Mouse (Mus musculus) adipose tissue, adult 10 weeks (tissue): ENCODE measurements around the gene Ssh3. TPM values are rescaled to one million over a fixed set of nuclear protein-coding genes. Genes with fewer than 3 reads are reported as not detected.

Experiments
- polyA plus RNA-seq: library from polyadenylated mRNA; stranded (reverse); fragments of 350-450 nt; fragmentation: Illumina TruSeq; extraction: RNeasy Lipid Tissue Mini Kit (QIAGEN cat#74804); gene quantifications from one replicate; pipeline ENCODE4 v1.2.3, GENCODE M21; 2014; ENCODE audit warnings: low read depth, low replicate concordance

Ssh3 gene
- polyA plus RNA-seq, result 50.4 TPM

GRCm38 (mm10) chr19:4268566-4269361 is at the start of gene Ssh3:
Gene Ssh3 (minus strand): TSS chr19:4269180.

GRCm38 (mm10) chr19:4306190-4306577 is 37.2 kb upstream of the Ssh3 start, which contains the start of gene Grk2:
Gene Grk2 (minus strand): TSS chr19:4306222.

DNA sequence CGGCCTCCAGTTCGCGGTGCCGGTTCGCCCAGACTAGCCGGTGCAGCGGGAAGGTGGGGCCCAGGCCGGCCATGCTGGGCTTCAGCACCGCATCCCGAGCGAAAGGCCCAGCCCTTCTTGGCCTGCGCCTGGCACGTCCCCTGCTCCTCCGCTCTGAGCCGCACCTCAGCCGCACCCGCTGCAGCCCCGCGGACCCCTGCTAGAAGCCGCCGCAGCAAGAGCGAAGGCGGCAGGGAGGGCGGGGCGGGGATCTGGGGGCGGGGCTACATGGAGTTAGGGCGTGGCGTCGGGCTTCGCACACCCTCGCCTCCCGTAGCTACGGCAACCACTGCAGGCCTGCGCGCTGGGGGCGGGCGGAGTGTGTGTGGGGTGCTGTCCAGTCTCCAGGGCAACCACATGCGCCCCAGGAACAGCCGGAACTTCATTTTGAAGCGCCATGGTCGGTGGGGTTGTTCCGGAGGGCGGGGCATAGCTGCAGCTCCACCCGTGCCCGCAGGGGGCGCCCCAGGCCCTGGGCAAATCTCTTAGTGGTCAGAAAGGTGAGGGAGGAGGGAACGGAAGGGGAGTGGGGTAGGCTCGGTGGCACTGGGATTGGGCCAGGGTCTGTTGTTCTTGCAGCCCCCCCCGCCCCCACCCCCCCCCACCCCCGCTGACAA is 14.0 kb upstream of the Ssh3 start, which contains the start of gene Ankrd13d:
Gene Ankrd13d (minus strand): TSS at position 240 of the 656 bp plus-strand sequence.

GRCm38 (mm10) chr19:4231253-4232185 is 37.5 kb downstream of the Ssh3 start, which contains the start of gene Pold4:
Gene Pold4 (plus strand): TSS chr19:4231899.

DNA sequence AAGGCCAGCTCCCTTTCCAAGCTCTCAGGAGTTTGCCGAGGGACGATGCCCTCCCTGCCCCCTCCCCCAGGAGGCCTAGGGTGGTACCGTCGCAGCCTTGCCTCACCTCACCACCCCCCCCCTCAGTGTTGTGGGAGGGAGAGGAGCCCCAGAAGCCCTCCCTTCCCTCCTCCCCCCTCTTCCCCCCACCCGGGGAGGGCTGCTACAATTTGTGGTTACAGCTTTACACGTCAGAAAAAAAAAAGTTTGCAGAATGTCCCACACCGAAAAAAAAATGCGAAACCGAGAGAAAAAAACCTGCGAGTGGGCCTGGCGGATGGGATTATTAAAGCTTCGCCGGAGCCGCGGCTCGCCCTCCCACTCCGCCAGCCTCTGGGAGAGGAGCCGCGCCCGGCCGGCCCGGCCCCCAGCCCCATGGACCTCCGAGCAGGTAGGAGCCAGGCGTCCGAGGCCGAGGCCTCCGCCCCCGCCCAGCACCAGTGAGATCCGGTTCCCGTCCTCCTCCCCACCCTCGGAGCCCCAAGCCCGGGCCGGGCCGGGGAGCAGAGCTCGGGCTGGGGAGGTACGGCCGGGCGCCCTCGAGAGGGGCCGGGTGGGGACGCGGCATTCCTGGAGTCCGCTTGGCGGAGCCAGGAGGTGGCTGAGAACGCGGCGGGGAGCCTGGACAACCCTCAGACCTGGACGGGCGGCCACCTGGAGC is 54.8 kb downstream of the Ssh3 start, which contains the start of the genes Clcf1 and AC109138.7:
Gene Clcf1 (plus strand): TSS at position 168 of the 700 bp plus-strand sequence.
Gene AC109138.7 (plus strand): TSS at position 287 of the 700 bp plus-strand sequence.

Other genes with a start within 250 kb of the Ssh3 start
- 408 TPM for gene Gstp1, start 231.2 kb downstream of the Ssh3 start, polyA plus RNA-seq
- 25.3 TPM for gene Gstp2, start 223.2 kb downstream of the Ssh3 start, polyA plus RNA-seq
- 0.71 TPM for gene Gstp3, start 209.6 kb downstream of the Ssh3 start, polyA plus RNA-seq
- gene Cabp2, start 187.6 kb downstream of the Ssh3 start, polyA plus RNA-seq, result not detected
- 93.4 TPM for gene Cdk2ap2, start 172.0 kb downstream of the Ssh3 start, polyA plus RNA-seq
- 29.6 TPM for gene Pitpnm1, start 169.2 kb downstream of the Ssh3 start, polyA plus RNA-seq
- 74.7 TPM for gene Aip, start 143.3 kb downstream of the Ssh3 start, polyA plus RNA-seq
- 0.19 TPM for gene Gpr152, start 129.4 kb downstream of the Ssh3 start, polyA plus RNA-seq
- gene Cabp4, start 125.1 kb downstream of the Ssh3 start, polyA plus RNA-seq, result 1.1 TPM
- 169 TPM for gene Coro1b, start 120.6 kb downstream of the Ssh3 start, polyA plus RNA-seq
- gene Ptprcap, start 115.6 kb downstream of the Ssh3 start, polyA plus RNA-seq, result 3.3 TPM
- 27.2 TPM for gene Rps6kb2, start 105.8 kb downstream of the Ssh3 start, polyA plus RNA-seq
- gene Carns1, start 93.7 kb downstream of the Ssh3 start, polyA plus RNA-seq, result 5.1 TPM
- 3.5 TPM for gene Tbc1d10c, start 77.9 kb downstream of the Ssh3 start, polyA plus RNA-seq
- gene Ppp1ca, start 77.1 kb downstream of the Ssh3 start, polyA plus RNA-seq, result 434 TPM
- 15.7 TPM for gene Rad9a, start 67.5 kb downstream of the Ssh3 start, polyA plus RNA-seq
- 3.9 TPM for gene Clcf1, start 54.9 kb downstream of the Ssh3 start, polyA plus RNA-seq
- gene AC109138.7, start 54.8 kb downstream of the Ssh3 start, polyA plus RNA-seq, result not detected
- 61.3 TPM for gene Pold4, start 37.3 kb downstream of the Ssh3 start, polyA plus RNA-seq
- 7.7 TPM for gene Ankrd13d, start 14.0 kb upstream of the Ssh3 start, polyA plus RNA-seq
- gene Grk2, start 37.0 kb upstream of the Ssh3 start, polyA plus RNA-seq, result 58.8 TPM
- gene Kdm2a, start 129.1 kb upstream of the Ssh3 start, polyA plus RNA-seq, result 60.1 TPM
- 12.3 TPM for gene Rhod, start 170.3 kb upstream of the Ssh3 start, polyA plus RNA-seq
- 33.1 TPM for gene Syt12, start 208.3 kb upstream of the Ssh3 start, polyA plus RNA-seq
- gene 2010003K11Rik, start 229.4 kb upstream of the Ssh3 start, polyA plus RNA-seq, result 6.0 TPM
- gene Pcx, start 241.3 kb upstream of the Ssh3 start, polyA plus RNA-seq, result 234 TPM